Mouse (Mus musculus) cerebellum, adult 2 months (tissue): ENCODE measurements around the gene Vmn1r83.

Experiments used
- CTCF ChIP-seq: fragments of 200-500 bp; IDR thresholded peaks from 2 replicates; pipeline ENCODE4 v1.5.1; 2011; ENCODE audit warnings: low read depth, mild to moderate bottlenecking, control low read depth, low read length, moderate library complexity, borderline replicate concordance; ENCODE audit not compliant: insufficient read depth
- POLR2A ChIP-seq: fragments of 200-500 bp; IDR thresholded peaks from 2 replicates; pipeline ENCODE4 v1.6.1; 2011; ENCODE audit warnings: low read length, control low read depth, borderline replicate concordance; ENCODE audit not compliant: insufficient read depth

DNA sequence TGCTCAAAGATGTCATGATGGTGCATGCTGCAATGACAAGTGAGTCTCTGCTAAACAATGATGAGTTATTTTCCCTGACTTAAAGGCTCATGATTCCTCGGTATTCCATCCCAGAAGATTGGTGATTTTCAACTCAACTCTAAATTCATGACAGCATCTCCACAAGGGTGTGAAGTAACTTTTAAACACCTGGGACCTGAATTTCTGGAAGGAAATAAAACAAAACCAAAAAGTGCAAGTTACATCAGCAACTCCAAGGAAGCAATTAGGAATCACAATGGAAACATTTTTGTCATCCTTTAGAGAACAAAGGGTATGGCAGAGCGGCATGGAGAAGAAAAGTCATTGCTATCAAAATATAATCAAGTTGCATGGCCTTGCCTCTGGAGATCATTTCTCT is at the start of gene Vmn1r83:
- no peak for TF ChIP-seq CTCF
- no peak for TF ChIP-seq POLR2A
